Mouse (Mus musculus): ENCODE results near the gene Sox2. TPM values are rescaled to one million over a fixed set of nuclear protein-coding genes. Genes with fewer than 3 reads are reported as not detected.

Sox2 gene
- polyA plus RNA-seq, 1 experiment, result 0.03 TPM

- 2% methylated on average over 67 of the region's 67 CpGs for WGBS
- Histone ChIP-seq H3K27ac (ENCODE audit: insufficient read depth, low read depth, low read length) (no peak overlapping the region), H3K4me3 (ENCODE audit: insufficient read depth, low read depth, low read length) (no peak overlapping the region), H3K27me3 (replicated peaks; ENCODE audit: control insufficient read depth, insufficient read depth, low read length) (peaks cover 21% of the 10 kb centered on the region), H3K4me1 (ENCODE audit: control insufficient read depth, insufficient read depth, low read length) (no peaks in the 10 kb centered on the region), H3K36me3 (ENCODE audit: control insufficient read depth, insufficient read depth, low read length) (no peaks in the 10 kb centered on the region)
- no peak for DNase-seq
- TF ChIP-seq POLR2A (IDR thresholded peaks at IDR 0.05; ENCODE audit: low read depth, low read length), result no peak
- no peak for TF ChIP-seq CTCF (conservative IDR thresholded peaks at IDR 0.05; ENCODE audit: insufficient read depth, insufficient read length, low read depth, low read length)
Observed at GRCm38 (mm10) chr3:34650621-34651361, 586 bp downstream of the Sox2 start.

GRCm38 (mm10) chr3:34651486-34652170 is 1.4 kb downstream of the Sox2 start:
- Histone ChIP-seq H3K4me3 (ENCODE audit: insufficient read depth, low read depth, low read length) (no peak overlapping the region), H3K27me3 (replicated peaks; ENCODE audit: control insufficient read depth, insufficient read depth, low read length) (peaks cover 22% of the 10 kb centered on the region), H3K4me1 (ENCODE audit: control insufficient read depth, insufficient read depth, low read length) (no peaks in the 10 kb centered on the region), H3K36me3 (ENCODE audit: control insufficient read depth, insufficient read depth, low read length) (no peaks in the 10 kb centered on the region), H3K27ac (ENCODE audit: insufficient read depth, low read depth, low read length) (no peak overlapping the region)
- WGBS, result 10% methylated on average over 26 of the region's 26 CpGs
- TF ChIP-seq CTCF (conservative IDR thresholded peaks at IDR 0.05; ENCODE audit: insufficient read depth, insufficient read length, low read depth, low read length), result no peak
- TF ChIP-seq POLR2A (IDR thresholded peaks at IDR 0.05; ENCODE audit: low read depth, low read length), result no peak
- no peak for DNase-seq

GRCm38 (mm10) chr3:34652616-34653015 is 2.4 kb downstream of the Sox2 start:
- Histone ChIP-seq H3K27ac (ENCODE audit: insufficient read depth, low read depth, low read length) (no peak overlapping the region), H3K36me3 (ENCODE audit: control insufficient read depth, insufficient read depth, low read length) (no peaks in the 10 kb centered on the region), H3K4me3 (ENCODE audit: insufficient read depth, low read depth, low read length) (no peak overlapping the region), H3K4me1 (ENCODE audit: control insufficient read depth, insufficient read depth, low read length) (no peaks in the 10 kb centered on the region), H3K27me3 (replicated peaks; ENCODE audit: control insufficient read depth, insufficient read depth, low read length) (peaks cover 29% of the 10 kb centered on the region)
- 8% methylated on average over 14 of the region's 14 CpGs for WGBS
- DNase-seq, result no peak
- TF ChIP-seq POLR2A (IDR thresholded peaks at IDR 0.05; ENCODE audit: low read depth, low read length) (no peak), CTCF (conservative IDR thresholded peaks at IDR 0.05; ENCODE audit: insufficient read depth, insufficient read length, low read depth, low read length) (no peak)

GRCm38 (mm10) chr3:34653235-34653976 is 3.2 kb downstream of the Sox2 start:
- H3K4me3 ChIP-seq (ENCODE audit: insufficient read depth, low read depth, low read length), result no peak overlapping the region
- no peaks in the 10 kb centered on the region for H3K36me3 ChIP-seq (ENCODE audit: control insufficient read depth, insufficient read depth, low read length)
- H3K27me3 ChIP-seq (replicated peaks; ENCODE audit: control insufficient read depth, insufficient read depth, low read length), result peaks cover 29% of the 10 kb centered on the region
- 6% methylated on average over 26 of the region's 26 CpGs for WGBS
- no peak overlapping the region for H3K27ac ChIP-seq (ENCODE audit: insufficient read depth, low read depth, low read length)
- TF ChIP-seq POLR2A (IDR thresholded peaks at IDR 0.05; ENCODE audit: low read depth, low read length) (no peak), CTCF (conservative IDR thresholded peaks at IDR 0.05; ENCODE audit: insufficient read depth, insufficient read length, low read depth, low read length) (no peak)
- no peak for DNase-seq
- H3K4me1 ChIP-seq (ENCODE audit: control insufficient read depth, insufficient read depth, low read length), result no peaks in the 10 kb centered on the region

GRCm38 (mm10) chr3:34653977-34654500 is 3.8 kb downstream of the Sox2 start:
- peaks cover 29% of the 10 kb centered on the region for H3K27me3 ChIP-seq (replicated peaks; ENCODE audit: control insufficient read depth, insufficient read depth, low read length)
- WGBS, result 9% methylated on average over 9 of the region's 9 CpGs

GRCm38 (mm10) chr3:34654781-34655180 is 4.6 kb downstream of the Sox2 start:
- no peaks in the 10 kb centered on the region for H3K36me3 ChIP-seq (ENCODE audit: control insufficient read depth, insufficient read depth, low read length)
- H3K27me3 ChIP-seq (replicated peaks; ENCODE audit: control insufficient read depth, insufficient read depth, low read length), result peaks cover 28% of the 10 kb centered on the region
- no peak for TF ChIP-seq POLR2A (IDR thresholded peaks at IDR 0.05; ENCODE audit: low read depth, low read length)
- no peak for TF ChIP-seq CTCF (conservative IDR thresholded peaks at IDR 0.05; ENCODE audit: insufficient read depth, insufficient read length, low read depth, low read length)
- DNase-seq, result no peak
- no peaks in the 10 kb centered on the region for H3K4me1 ChIP-seq (ENCODE audit: control insufficient read depth, insufficient read depth, low read length)
- no peak overlapping the region for H3K27ac ChIP-seq (ENCODE audit: insufficient read depth, low read depth, low read length)
- 40% methylated on average over 6 of the region's 6 CpGs for WGBS
- H3K4me3 ChIP-seq (ENCODE audit: insufficient read depth, low read depth, low read length), result no peak overlapping the region

More at GRCm38 (mm10) chr3:34653977-34654500, 3.8 kb downstream of the Sox2 start:
- no peak overlapping the region for H3K4me3 ChIP-seq (ENCODE audit: insufficient read depth, low read depth, low read length)
- no peaks in the 10 kb centered on the region for H3K36me3 ChIP-seq (ENCODE audit: control insufficient read depth, insufficient read depth, low read length)
- no peaks in the 10 kb centered on the region for H3K4me1 ChIP-seq (ENCODE audit: control insufficient read depth, insufficient read depth, low read length)
- no peak for DNase-seq
- no peak for TF ChIP-seq POLR2A (IDR thresholded peaks at IDR 0.05; ENCODE audit: low read depth, low read length)
- TF ChIP-seq CTCF (conservative IDR thresholded peaks at IDR 0.05; ENCODE audit: insufficient read depth, insufficient read length, low read depth, low read length), result no peak
- no peak overlapping the region for H3K27ac ChIP-seq (ENCODE audit: insufficient read depth, low read depth, low read length)

All from kidney, adult 2 months (tissue).